Mouse (Mus musculus) kidney, postnatal 0 days (tissue): ENCODE measurements around the gene Srrt. TPM values are rescaled to one million over a fixed set of nuclear protein-coding genes. Genes with fewer than 3 reads are reported as not detected.

Experiments used
- ATAC-seq: fragments of 200-750 bp; cut with Nextera tagmentation; replicated peaks from 2 replicates; pipeline ENCODE4 v1.8.0; 2017; ENCODE audit warnings: low read depth, moderate number of reproducible peaks, moderate TSS enrichment, moderate library complexity; ENCODE audit not compliant: low FRiP score
- DNase-seq: peaks from one replicate; pipeline ENCODE4 v3.0.0-alpha.2; 2016; ENCODE audit warnings: low spot score
- H3K27ac ChIP-seq: fragments of 300-500 bp; sonication (generic); 2 replicates; pipeline ENCODE4 v1.5.1; 2014; ENCODE audit warnings: mild to moderate bottlenecking
- H3K27me3 ChIP-seq: fragments of 300-500 bp; sonication (generic); 2 replicates; pipeline ENCODE4 v1.6.1; 2014; ENCODE audit warnings: low read length, mixed read lengths; ENCODE audit not compliant: insufficient read depth
- H3K36me3 ChIP-seq: fragments of 300-500 bp; sonication (generic); 2 replicates; pipeline ENCODE4 v1.6.1; 2014; ENCODE audit warnings: low read length, mixed read lengths; ENCODE audit not compliant: insufficient read depth
- H3K4me1 ChIP-seq: fragments of 300-500 bp; sonication (generic); replicated peaks from 2 replicates; pipeline ENCODE4 v1.6.1; 2014; ENCODE audit warnings: antibody characterized with exemption, low read length, mixed read lengths; ENCODE audit not compliant: insufficient read depth
- H3K4me2 ChIP-seq: fragments of 300-500 bp; sonication (generic); 2 replicates; pipeline ENCODE4 v1.6.1; 2014; ENCODE audit warnings: mild to moderate bottlenecking, low read length, moderate library complexity, mixed read lengths
- H3K4me3 ChIP-seq: fragments of 300-500 bp; sonication (generic); replicated peaks from 2 replicates; pipeline ENCODE4 v1.5.1; 2014; ENCODE audit warnings: low read depth, low read length
- H3K9ac ChIP-seq: fragments of 300-500 bp; sonication (generic); 2 replicates; pipeline ENCODE4 v1.6.1; 2014; ENCODE audit warnings: low read depth, low read length
- H3K9me3 ChIP-seq: fragments of 300-500 bp; sonication (generic); replicated peaks from 2 replicates; pipeline ENCODE4 v1.6.1; 2016; ENCODE audit warnings: low read length, inconsistent platforms, mixed read lengths
- CTCF ChIP-seq: IDR thresholded peaks from 2 replicates; pipeline ENCODE4 v1.5.1; 2016; ENCODE audit warnings: antibody characterized with exemption, low read depth, mild to moderate bottlenecking, moderate library complexity
- WGBS: fragments of 180-500 bp; shearing (Covaris S2); extraction: QIAGEN DNeasy Blood & Tissue Kit; methylation state at CpG from one replicate; pipeline ENCODE4 v1.1.7; 2014; 5-methylcytosine and 5-hydroxymethylcytosine counted together
- polyA plus RNA-seq: library from polyadenylated mRNA; unstranded; fragments of >200 nt; fragmentation: Nextera tagmentation; extraction: Ambion mirVana; gene quantifications from 2 replicates; pipeline ENCODE4 v1.2.1, GENCODE M21; 2015

Gene Srrt
- 68.0 and 77.7 TPM in 2 replicates for polyA plus RNA-seq

- H3K9me3 ChIP-seq, result no peaks in the 10 kb centered on the region
- H3K36me3 ChIP-seq, result peaks cover 45% of the 10 kb centered on the region
- WGBS, result under 1% methylated on average over 65 of the region's 72 CpGs
- H3K27me3 ChIP-seq, result no peaks in the 10 kb centered on the region
- peak within 1 kb of the TSS; percentile 98 for H3K9ac ChIP-seq
- peaks cover 25% of the 10 kb centered on the region for H3K4me1 ChIP-seq
- ATAC-seq, result peak; percentile 89
- TF ChIP-seq CTCF, result no peak
- H3K4me3 ChIP-seq, result peak within 1 kb of the TSS; percentile 91
- H3K27ac ChIP-seq, result peak within 1 kb of the TSS; percentile 90
- DNase-seq, result peak; percentile 98
- peak within 1 kb of the TSS; percentile 80 for H3K4me2 ChIP-seq
Observed at GRCm38 (mm10) chr5:137307071-137307912, at the start of gene Srrt. Srrt (minus strand) TSS chr5:137307674.

DNA sequence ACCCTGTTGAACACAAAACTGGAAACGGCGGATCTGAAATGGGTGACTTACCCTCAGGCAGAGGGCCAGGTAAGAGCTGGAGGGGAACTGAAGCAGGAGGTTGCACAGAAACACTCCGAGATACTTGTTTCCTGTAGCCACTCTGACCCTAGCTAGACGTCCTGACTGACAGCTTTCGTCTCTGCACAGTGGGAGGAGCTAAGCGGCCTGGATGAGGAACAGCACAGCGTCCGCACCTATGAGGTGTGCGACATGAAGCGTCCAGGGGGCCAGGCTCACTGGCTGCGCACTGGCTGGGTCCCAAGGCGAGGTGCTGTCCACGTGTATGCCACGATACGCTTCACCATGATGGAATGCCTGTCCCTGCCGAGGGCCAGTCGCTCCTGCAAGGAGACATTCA is 46.6 kb upstream of the Srrt start:
- Histone ChIP-seq H3K36me3 (peaks cover 47% of the 10 kb centered on the region), H3K4me1 (peaks cover 16% of the 10 kb centered on the region; the same call in 1 of the 2 replicates), H3K9ac (0 out of 2 replicates have a peak overlapping the region, but pooled peaks have one; percentile 13), H3K4me2 (peak overlapping the region; percentile 35), H3K27me3 (no peaks in the 10 kb centered on the region), H3K27ac (no peak overlapping the region), H3K4me3 (no peak overlapping the region), H3K9me3 (no peaks in the 10 kb centered on the region)
- WGBS, result 74% methylated on average over 17 of the region's 17 CpGs
- DNase-seq, result no peak
- no peak for TF ChIP-seq CTCF
- ATAC-seq, result no peak

GRCm38 (mm10) chr5:137352011-137352975 is 44.8 kb upstream of the Srrt start:
- H3K36me3 ChIP-seq, result peaks cover 33% of the 10 kb centered on the region
- DNase-seq (peak; percentile 46), ATAC-seq (no peak)
- WGBS, result 8% methylated on average over 16 of the region's 16 CpGs
- peak overlapping the region; percentile 90 for H3K4me3 ChIP-seq
- H3K4me2 ChIP-seq, result peak overlapping the region; percentile 76
- no peaks in the 10 kb centered on the region for H3K9me3 ChIP-seq
- peaks cover 26% of the 10 kb centered on the region for H3K4me1 ChIP-seq
- H3K9ac ChIP-seq, result peak overlapping the region; percentile 92
- H3K27me3 ChIP-seq, result no peaks in the 10 kb centered on the region
- H3K27ac ChIP-seq, result peak overlapping the region; percentile 98
- no peak for TF ChIP-seq CTCF

GRCm38 (mm10) chr5:137351394-137351793 is 43.9 kb upstream of the Srrt start:
- no peak for DNase-seq
- peaks cover 33% of the 10 kb centered on the region for H3K4me1 ChIP-seq
- H3K9me3 ChIP-seq, result no peaks in the 10 kb centered on the region
- peak overlapping the region; percentile 98 for H3K27ac ChIP-seq
- no peaks in the 10 kb centered on the region for H3K27me3 ChIP-seq
- 4% methylated on average over 4 of the region's 4 CpGs for WGBS
- no peak for TF ChIP-seq CTCF
- H3K4me2 ChIP-seq, result peak overlapping the region; percentile 76
- peak overlapping the region; percentile 92 for H3K9ac ChIP-seq
- peak overlapping the region; percentile 90 for H3K4me3 ChIP-seq
- peaks cover 27% of the 10 kb centered on the region for H3K36me3 ChIP-seq
- ATAC-seq, result no peak

DNA sequence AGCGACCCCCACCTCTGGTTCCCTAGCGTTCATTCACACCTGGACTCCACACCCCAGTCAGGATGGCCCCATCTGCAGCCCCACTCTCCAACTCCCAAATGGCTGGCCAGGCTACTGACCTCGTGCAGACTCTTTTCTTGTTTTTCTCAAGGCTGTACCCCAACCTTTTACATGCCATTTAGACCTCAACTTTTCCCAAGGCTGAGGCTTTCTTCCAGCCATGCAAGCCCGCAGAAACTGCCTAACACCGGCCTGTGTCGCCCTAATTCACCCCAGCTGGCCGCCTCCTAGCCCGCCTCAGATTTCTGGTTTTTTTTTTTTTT is 43.5 kb upstream of the Srrt start:
- H3K4me2 ChIP-seq, result peak overlapping the region; percentile 76
- peak overlapping the region; percentile 98 for H3K27ac ChIP-seq
- no peak for ATAC-seq
- peak overlapping the region; percentile 90 for H3K4me3 ChIP-seq
- peaks cover 24% of the 10 kb centered on the region for H3K36me3 ChIP-seq
- no peaks in the 10 kb centered on the region for H3K9me3 ChIP-seq
- WGBS, result 1% methylated on average over 8 of the region's 8 CpGs
- no peaks in the 10 kb centered on the region for H3K27me3 ChIP-seq
- no peak for DNase-seq
- no peak for TF ChIP-seq CTCF
- peaks cover 33% of the 10 kb centered on the region for H3K4me1 ChIP-seq
- peak overlapping the region; percentile 92 for H3K9ac ChIP-seq
